Mouse (Mus musculus): ENCODE results near the gene Dync1i2.

GRCm38 (mm10) chr2:71264585-71264984 is 53.1 kb downstream of the Dync1i2 start:
- TF ChIP-seq POLR2A (IDR thresholded peaks at IDR 0.05; ENCODE audit: borderline replicate concordance, low read depth, low read length), result no peak
- no peak for TF ChIP-seq CTCF (IDR thresholded peaks at IDR 0.05; ENCODE audit: low read depth, low read length)
